Mouse (Mus musculus) thymus, postnatal 14 days (tissue): Measurements from ENCODE around the gene Ush1g.

Experiments used
- DNase-seq: peaks from one replicate; pipeline ENCODE4 v3.0.0; 2021

Ush1g gene

DNA sequence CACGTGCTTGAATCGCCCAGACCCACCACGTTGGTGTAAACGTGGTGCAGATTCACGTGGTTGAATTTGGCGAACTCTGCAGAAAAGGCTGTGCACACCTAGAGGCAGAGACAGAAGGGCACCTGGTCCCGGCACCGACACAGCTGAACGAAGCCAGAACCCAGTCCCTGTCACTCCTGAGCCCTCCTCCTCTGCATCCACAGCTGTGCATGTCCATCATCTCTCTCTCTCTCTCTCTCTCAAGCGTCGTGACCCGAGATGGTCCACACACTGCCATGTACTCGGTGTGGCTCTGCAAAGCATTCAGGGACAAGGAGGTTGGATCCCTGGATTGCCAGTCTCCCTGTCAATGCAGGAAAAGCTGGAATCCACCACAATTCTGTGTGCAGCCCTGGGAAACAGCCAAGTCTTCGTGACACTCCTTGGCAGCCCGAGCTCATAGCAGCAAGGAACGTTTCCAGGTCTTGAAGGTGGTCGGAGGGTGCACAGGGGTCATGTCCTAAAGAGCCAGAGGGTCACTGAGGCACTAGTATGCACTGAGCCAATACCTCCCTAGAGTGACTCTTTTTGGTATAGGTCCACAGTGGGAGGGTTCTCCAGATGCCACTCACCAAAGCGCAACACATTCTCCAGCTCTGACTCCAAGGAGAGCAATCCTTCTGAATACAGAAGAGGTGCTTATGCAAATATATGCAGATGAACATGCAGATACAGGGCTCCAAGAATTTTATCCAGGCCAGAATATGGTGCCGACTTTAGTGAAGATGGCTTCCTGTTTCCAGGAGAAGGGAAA lies 35.4 kb downstream of the Ush1g start:
- no peak for DNase-seq

DNA sequence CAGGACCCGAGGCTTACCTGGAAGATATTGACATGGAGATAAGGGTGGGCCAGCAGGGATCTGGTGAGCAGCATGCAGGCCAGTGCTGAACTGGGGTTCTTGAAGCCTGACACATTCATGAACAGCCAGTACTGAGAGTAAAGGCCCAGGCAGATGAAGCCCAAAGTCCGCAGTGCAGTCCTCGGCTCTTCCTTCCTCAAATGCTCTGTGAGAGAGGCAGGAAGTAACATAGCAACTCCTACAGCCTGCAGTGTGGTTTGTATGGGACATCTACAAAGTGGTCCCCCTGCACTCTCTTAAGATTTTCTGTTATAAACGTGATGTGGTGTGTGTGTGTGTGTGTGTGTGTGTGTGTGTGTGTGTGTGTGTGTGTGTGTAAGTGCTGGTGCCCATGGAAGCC lies 36.6 kb downstream of the Ush1g start:
- no peak for DNase-seq

DNA sequence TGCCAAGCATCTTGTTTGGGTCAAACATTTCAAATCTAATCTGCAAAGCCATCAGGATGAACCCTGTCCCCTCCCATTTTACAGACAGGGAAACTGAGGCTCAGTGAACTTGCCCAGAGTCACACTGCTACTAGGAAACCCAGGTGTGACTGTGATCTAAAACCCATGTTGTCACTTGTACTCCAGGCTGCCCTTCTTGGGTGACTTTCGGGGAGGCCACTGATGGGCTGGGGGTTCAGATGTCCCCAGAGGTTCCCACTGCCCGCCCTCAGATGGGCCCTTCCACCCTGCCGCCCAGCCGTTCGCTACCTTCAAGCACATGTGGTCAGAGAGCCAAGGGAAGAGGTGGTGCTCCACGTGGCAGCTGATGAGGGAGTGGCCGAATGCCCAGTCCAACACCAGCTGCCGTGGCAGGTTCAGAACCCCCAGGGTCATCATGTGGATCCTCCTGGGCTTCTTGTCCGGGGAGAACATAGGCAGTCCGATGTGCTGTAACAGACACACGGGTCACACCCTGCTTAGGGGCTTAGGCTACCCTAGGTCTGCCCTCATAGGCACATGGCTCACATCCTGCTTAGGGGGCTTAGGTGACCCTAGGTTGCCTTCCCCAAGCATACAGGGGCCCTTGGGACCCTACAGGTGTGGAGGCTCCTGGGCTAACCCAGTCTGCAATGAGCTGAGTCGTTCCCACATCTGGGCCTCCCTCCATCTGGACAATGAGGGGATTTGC lies 37.8 kb downstream of the Ush1g start:
- DNase-seq = no peak

DNA sequence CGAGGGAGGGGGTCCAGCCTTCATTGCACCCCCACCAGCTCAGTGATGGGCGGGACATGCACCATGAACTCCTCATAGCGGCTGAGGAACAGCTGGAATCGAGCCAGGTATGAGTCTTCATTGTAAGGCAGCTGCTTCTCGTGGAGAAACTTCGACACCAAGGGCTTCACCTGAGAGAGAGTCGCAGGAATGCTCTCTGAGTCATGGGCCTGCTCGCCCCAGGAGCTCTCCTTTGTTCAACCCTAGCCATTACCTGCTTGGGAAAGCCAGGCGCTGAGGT lies 38.4 kb downstream of the Ush1g start:
- no peak for DNase-seq

DNA sequence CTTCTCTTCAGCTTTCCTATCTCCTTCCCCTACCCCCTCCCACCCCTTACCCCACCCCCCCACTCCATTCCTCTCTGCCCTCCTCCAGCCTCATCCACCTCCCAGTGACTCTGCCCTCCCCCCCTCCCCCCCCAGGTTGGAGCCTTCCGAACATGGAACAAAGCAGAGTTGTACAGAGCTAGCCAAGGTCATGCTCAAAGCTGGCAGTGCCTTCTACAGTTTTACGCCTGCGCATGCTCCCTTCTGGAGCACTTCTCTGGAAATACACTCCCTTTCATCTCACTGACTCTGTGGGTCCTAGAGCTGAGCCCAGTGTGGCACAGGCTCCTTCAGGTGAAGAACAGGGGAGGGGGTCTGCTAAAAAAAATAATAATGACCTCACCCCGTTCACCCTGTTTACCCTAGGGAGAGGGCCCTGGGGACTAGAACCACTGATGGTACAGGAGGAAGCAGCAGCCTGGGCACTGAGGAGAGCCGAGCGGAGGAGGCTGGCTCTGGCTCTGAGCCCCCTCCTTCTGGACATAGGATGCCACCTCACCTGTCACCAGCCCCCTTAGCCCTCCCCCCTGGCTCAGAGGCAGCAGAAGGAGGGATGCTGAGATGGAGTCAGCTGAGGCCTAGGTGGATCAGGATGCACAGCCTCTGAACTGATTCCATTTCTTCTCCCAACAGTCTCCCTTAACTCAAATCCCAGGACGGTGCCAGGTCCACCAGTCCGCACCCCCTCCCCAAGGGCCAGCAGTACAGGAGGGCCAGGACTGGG lies 38.9 kb downstream of the Ush1g start:
- DNase-seq = no peak

DNA sequence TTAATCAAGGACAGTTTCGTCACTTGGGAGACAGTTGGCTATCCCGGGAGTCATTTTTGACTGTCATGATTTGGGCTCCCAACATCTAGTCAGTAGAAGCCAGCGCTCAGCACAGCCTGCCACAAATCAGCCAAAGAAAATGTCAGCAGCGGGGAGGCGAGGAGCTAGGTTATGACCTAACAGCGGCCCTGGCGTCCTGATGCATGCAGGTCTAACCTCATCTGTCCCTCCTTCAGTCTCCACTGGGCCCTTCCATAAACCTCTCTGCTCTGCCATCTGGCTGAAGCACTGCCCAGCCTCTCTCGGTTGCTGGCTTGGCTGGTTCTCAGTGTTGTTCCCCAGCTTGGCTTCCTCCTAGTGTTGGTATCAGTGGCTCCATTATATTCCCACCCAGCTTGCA lies 39.5 kb downstream of the Ush1g start:
- no peak for DNase-seq

DNA sequence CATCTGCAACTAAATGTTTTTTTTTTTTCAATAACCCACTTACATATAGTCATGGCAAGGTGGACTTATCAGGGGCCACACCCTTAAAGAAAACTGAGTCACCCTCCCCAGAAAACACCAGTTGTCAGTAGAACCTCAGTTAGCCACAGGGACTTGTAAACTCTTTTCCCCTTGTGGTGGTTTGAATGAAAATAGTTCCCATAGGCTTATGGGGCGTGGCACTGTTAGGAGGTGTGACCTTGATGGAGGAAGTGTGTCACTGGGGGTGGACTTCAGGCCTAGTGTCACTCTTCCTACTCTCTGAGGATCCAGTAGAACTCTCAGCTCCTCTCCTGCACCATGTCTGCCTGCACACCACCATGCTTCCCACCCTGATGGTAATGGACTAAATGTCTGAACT lies 42.1 kb downstream of the Ush1g start:
- DNase-seq = no peak

DNA sequence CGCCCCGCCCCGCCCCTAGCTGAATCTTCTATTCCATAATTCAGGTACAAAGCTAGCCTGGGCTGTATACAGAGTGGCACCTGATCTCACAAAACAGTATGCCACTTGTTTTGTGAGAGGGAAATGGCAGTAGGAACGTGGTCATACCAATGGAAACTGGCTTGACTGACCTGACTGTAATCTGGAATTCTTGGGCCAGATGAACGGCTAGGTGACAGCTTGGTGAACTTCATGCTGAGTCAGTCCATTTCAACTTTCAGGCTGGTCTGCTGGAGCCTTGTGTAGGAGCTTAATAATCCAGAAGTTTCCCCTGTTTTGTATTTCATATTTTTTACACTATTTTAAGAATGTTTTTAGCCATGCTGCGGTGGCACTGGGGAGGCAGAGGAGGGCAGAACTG lies 43.7 kb downstream of the Ush1g start:
- no peak for DNase-seq

DNA sequence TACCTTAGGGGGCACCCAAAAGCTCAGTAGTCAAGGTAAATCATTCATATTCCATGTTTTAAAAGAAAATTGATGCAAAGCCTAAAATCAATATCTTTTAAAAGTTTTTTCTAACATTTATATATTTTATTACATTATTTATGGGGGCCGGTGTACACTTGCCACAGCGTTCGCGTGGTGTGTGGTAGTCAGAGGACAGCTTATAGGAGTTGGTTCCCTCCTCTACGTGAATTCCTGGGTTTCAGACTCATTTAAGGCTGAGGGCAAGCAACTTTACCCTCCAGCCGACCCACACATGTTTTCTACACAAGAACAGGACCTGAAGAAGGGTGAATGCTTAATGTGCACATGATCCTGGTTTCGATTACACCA lies 44.3 kb downstream of the Ush1g start:
- DNase-seq = no peak

DNA sequence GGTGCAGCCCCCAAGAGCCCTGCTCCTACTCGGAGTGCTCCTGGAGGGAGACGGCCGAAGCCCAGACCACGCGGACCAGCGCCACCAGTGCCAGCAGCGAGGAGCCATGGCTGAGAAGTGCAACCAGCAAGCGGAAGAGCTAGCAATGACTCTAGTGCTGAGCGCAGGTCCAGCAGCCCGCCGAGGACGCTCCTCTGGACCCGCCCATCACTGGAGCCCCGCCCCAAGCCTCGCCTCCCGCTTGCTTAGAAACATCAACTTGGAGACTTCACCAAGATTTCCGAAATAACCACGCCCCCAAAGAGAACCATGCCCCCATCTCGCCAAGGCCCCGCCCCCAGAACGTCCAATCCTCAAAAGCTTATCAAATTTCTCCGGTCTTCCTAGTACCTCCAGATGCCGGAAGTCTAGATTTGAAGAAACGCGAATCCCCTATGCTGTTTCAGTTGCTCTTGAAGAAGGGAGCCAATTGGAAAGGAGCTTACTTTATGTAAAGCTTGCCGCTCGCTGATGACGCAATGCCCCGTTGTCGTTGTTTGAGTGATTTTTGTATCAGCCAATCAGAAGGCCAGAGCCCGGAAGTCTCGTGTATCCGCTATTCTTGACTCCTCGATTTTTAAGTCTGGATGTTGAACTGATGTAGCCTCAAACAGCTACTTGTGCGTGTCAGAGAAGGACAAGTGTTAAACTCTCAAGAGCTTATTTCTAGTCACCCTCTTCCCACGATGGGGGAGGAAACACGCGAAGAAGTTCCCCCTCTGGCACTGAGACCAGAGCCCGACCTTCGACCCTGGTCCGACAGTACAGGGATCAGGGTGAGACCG lies 44.8 kb downstream of the Ush1g start, which contains the start of gene Fdxr:
Gene Fdxr (minus strand): TSS at position 271 of the 824 bp plus-strand sequence.
- DNase-seq = peak; percentile 99

DNA sequence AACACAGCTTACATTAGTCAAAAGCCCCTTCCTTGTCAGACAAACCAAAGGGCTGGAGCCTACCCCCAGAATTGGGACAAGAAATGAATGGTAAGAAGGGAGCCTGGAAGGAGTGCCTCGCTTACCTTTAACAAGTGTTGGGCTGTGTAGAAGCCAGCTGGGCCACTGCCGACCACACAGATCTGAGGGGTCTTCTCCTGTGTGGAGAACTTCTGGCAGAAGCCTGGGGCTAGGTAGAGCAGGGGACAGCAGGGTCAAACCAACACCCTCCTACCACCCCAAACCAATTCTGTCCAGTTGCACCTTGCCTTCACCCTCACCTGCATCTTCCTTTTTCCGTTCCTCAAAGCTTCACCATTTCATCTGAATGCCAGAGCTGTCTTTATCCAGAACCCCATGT lies 45.9 kb downstream of the Ush1g start:
- no peak for DNase-seq

DNA sequence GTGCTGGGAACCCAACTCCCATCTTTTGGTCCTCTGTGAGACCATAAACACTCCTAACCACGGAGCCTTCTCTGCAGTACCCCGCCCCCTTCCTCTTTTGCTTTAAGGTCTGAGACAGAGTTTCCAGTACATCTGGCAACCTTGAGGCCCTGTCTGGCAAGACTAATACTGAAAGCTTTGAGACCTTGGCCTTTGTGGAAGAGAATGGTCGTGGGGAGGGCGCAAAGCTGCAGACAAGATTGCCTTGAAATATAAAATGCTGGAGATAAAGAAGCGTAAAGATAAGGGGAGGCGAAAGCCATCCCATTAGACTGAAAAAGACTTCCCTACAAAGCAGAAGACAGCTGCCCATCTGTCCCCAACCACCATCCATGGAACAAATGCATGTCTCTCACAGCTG lies 46.3 kb downstream of the Ush1g start:
- DNase-seq = no peak

DNA sequence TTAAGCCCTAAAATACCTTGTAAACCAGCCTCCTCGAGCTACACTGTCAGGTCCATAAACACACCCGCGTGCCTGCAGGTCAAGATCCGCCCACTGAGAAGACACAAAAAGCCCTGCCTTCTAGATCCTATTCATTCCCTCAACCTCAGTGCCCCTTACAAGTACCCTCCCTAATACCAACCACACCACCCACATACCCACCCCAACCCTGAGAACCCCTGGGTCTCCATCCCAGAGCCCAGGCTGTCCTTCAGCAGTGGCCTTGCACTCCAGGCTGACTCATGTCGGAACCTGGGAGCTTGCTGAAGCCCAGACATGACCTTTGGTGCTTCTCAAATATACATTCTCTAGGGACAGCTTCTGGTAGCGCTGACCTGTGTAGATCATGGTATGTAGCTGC lies 47.1 kb downstream of the Ush1g start:
- no peak for DNase-seq

DNA sequence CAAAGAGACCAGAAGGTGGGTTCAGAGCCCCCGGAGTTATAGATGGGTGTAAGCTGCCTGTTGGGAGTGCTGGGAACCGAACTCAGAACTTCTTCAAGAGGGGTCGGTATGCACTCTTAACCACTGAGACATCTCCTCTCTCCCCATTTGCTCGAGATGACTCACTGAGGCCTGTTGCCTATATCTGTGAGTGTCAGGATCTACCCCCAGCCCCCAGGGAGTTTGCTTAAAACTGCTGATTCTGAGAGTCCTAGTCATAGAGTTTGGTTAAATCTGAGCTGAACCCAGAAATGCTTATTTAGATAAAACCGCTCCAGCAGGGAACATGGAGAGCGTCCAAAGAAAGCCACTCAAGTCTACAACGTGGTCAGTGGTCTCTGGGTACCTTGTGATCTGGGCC lies 47.7 kb downstream of the Ush1g start:
- DNase-seq = no peak

DNA sequence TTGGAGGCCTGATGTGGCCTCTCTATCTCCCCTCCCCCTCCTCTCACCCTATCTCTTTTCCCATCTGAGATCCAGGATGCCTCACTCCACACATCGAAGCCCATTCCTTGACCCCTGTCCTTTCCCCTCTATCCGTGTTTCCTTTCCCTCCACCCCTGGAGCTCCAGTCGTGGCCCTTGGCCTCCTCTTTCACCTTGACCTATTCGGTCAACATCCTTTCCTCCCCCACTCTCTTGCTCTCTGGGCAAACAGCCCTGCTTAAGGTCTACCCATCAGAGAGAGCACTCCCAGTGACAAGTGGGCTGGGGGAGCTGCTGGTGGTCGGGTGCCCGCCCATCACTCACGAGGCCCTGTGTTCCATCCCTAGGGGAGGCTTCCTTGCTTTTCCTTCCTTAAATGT lies 48.1 kb downstream of the Ush1g start:
- DNase-seq = no peak

DNA sequence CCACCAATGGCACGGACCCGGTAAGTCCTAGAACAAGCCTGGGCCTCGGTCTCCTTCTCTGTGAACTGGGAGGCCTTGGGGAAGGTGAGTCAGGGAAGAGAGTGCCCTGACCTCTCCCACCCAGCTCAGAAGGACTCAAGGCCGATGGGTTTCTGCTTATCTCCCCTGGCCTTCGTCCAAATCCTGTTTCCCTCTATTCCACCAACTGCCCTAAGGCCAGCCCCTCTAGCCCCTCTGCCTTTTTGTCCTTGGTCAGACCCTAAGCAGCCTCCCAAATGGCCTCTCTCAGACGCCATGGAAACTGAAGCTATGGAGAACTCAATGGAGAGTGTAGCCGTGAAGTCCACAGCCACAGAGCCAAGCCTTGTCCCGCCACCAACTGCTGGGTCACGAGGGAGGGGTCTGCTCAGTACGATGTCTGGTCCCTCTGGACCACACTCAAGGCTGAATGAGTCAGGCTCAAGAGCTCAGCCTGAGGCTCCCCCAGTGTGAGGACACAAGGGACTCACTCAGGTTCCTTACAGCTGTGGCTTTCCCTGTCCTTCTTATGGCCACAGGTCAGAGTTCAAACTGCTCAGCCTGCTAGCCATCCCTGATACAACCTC lies 48.8 kb downstream of the Ush1g start:
- no peak for DNase-seq

DNA sequence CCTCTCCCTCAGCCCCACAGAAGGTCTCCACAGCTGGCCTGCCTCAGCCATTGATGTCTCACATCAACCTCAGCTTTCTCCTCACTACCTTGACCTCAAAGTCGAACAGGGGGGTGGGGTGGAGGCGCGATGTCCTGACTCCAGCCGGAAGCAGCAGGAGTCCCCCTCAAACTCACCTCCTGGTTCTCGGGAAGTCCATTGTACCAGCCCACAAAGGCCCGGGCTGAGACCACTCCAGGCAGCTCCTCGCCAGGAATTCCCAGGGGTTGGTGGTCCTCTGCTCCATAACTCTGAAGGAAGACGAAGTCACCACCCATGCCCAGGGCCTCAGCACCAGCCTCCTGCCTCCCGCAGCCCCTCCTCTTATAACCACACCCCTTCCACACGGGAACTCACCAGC lies 50.4 kb downstream of the Ush1g start:
- DNase-seq = no peak

DNA sequence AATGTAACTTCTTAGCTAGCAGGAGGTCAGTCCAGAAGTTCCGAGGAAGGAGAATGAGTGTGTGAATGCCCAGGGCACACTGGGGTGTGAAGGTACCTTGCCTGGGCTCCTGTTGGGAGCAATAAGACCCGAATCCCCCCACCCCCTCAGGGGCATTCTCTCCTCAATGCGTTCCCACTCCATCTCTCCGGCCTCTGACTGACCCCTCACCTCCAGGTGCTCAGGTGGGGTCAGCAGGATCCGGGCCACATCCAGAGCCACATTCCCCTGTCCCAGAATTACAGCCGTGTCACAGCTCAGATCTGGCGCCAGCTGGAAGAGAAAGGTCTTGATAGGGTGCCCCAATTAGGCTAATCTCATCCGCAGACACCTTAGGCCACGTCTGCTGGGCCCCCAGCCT lies 50.8 kb downstream of the Ush1g start:
- DNase-seq = no peak

DNA sequence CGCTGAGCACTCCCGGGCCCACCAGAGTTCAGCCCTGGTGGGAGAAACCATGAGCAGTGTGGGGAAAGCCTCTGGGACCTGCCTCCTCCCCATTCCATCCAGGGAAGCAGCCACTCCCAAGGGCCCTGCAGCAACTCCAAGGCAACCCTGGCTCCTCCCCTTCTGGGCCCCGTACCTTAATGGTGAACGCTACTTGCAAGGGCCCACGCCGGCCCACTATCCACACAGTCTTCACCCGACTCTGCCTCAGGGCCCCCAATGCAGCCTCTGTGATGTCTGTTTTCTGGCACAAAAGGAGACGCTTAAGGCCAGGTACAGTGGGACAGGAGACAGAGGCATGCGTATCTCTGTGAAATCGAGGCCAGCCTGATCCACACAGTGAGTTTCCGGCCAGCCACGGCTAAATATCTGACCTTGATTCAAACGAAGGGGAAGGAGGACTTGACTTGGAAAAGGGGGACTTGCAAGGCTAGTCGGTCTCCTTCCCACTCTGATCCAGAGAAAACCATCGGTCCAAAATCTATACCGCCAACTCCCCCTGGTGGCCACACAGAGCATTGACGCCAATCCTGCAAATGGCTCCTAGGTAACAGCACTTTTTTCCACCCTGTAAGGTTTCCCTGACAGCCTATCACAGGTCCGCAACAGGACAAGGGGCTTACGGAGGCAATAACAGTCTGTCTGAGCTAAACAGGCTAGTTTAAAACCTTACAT lies 51.5 kb downstream of the Ush1g start:
- peak; percentile 69 for DNase-seq

DNA sequence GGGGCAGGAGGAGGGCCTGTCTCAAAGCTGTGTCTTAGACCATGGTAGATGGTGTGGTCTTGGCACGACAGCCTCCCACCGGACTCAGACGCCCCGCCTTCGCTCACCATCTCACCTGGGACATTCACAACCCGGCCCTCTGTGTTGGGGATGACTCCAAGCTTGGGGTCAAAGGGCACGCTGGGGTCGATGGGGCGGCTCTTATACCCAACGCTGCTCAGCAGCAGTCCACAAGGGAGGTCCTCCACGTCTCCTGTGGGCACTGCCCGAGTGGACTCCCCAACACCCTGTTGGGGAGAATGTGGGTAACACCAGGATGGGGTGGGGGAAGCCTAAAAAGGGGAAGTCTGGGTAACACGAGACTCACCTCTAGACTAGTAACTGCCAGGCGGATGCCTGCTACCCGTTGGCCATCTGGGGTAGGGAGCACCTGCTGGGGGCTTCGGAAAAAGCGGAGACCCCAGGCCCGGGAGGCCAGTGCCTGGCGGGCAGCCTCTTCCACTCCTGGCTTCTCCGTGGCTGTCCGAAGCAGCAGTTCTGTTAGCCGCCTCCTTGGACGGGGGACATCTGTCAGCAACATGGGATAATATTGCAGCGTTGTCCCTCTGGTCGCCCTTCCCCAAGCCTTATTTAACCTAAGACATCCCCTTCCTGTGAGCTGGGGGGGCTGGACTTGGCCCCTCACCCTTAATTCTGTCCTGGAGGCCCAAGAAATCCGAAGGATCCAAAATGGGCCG lies 52.3 kb downstream of the Ush1g start:
- no peak for DNase-seq

DNA sequence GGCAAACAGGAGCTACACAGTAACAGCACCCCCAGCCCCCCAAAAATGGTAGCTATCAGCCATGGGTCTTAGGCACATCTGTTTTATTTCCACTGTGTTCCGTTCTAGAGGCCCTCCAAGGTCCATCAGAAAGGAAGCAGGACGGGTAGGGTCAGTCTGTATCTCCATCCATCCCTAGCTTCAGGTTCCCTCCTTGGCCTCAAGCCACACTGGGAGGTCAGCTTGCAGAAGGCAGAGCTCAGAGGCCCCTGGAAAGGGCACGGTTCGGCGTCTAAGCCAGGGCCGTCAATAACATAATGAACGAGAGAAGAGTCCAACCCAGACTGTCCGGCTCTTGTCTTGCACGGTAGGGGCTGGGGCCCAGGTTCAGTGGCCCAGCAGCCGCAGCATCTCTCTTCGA lies 53.9 kb downstream of the Ush1g start:
- DNase-seq = no peak
